Mouse (Mus musculus): ENCODE results near the gene Olfr112. TPM values are rescaled to one million over a fixed set of nuclear protein-coding genes. Genes with fewer than 3 reads are reported as not detected.
"Not testable (repeated sequence)": the region's sequence is repeated elsewhere in the genome, so short reads cannot be mapped to it uniquely, and the experiment has no call there.

Olfr112 gene
- polyA plus RNA-seq (2015; fragmentation: Nextera tagmentation; extraction: Ambion mirVana): not detected in 2 replicates

DNA sequence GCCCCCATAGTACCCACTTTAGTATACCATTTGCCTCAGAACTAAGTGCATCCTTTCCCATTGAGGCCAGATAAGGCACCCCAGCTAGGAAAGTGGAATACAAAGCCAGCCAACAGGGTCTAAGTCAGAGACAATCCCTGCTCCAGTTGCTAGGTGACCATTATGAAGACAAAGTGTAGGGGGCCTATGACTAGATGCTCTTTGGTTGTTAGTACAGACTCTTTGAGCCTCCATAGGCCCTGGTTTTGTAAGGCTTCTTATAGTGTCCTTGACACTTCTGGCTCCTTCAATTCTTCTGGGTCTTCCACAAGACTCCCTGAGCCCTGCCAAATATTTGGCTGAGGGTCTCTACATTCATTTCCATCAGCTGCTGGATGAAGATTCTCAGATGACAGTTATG, at the start of gene Olfr112:
TSS of gene Olfr112 (minus strand) at position 101 of the 400 bp plus-strand sequence.
- Histone ChIP-seq H3K9me3 (no peaks in the 10 kb centered on the region), H3K9ac (no peak within 1 kb of the TSS), H3K4me2 (no peak within 1 kb of the TSS), H3K4me3 (no peak within 1 kb of the TSS), H3K27me3 (no peaks in the 10 kb centered on the region), H3K4me1 (no peaks in the 10 kb centered on the region), H3K27ac (no peak within 1 kb of the TSS), H3K36me3 (no peaks in the 10 kb centered on the region)
- no peak for ATAC-seq (ENCODE audit: insufficient number of reproducible peaks, low FRiP score, low TSS enrichment, low read depth)

GRCm38 (mm10) chr17:37592643-37593042, 23.4 kb upstream of the Olfr112 start, which contains the start of gene Olfr114:
Gene Olfr114, minus strand, starts transcription at chr17:37592743.
- H3K4me3 ChIP-seq: no peak within 1 kb of the TSS
- no peaks in the 10 kb centered on the region for H3K4me1 ChIP-seq
- no peaks in the 10 kb centered on the region for H3K9me3 ChIP-seq
- no peaks in the 10 kb centered on the region for H3K36me3 ChIP-seq
- no peak for ATAC-seq (ENCODE audit: insufficient number of reproducible peaks, low FRiP score, low TSS enrichment, low read depth)
- no peak within 1 kb of the TSS for H3K9ac ChIP-seq
- H3K27ac ChIP-seq: no peak within 1 kb of the TSS
- no peaks in the 10 kb centered on the region for H3K27me3 ChIP-seq
- H3K4me2 ChIP-seq: no peak within 1 kb of the TSS

- no peaks in the 10 kb centered on the region for H3K27me3 ChIP-seq
- H3K9ac ChIP-seq: no peak within 1 kb of the TSS
- H3K27ac ChIP-seq: no peak within 1 kb of the TSS
- no peaks in the 10 kb centered on the region for H3K9me3 ChIP-seq
- H3K4me3 ChIP-seq: no peak within 1 kb of the TSS
- no peaks in the 10 kb centered on the region for H3K4me1 ChIP-seq
- H3K36me3 ChIP-seq: no peaks in the 10 kb centered on the region
- H3K4me2 ChIP-seq: no peak within 1 kb of the TSS
- no peak for ATAC-seq (ENCODE audit: insufficient number of reproducible peaks, low FRiP score, low TSS enrichment, low read depth)
Observed at GRCm38 (mm10) chr17:37577563-37577962, 8.3 kb upstream of the Olfr112 start, which contains the start of gene Olfr113. Gene Olfr113, minus strand, starts transcription at chr17:37577663.

DNA sequence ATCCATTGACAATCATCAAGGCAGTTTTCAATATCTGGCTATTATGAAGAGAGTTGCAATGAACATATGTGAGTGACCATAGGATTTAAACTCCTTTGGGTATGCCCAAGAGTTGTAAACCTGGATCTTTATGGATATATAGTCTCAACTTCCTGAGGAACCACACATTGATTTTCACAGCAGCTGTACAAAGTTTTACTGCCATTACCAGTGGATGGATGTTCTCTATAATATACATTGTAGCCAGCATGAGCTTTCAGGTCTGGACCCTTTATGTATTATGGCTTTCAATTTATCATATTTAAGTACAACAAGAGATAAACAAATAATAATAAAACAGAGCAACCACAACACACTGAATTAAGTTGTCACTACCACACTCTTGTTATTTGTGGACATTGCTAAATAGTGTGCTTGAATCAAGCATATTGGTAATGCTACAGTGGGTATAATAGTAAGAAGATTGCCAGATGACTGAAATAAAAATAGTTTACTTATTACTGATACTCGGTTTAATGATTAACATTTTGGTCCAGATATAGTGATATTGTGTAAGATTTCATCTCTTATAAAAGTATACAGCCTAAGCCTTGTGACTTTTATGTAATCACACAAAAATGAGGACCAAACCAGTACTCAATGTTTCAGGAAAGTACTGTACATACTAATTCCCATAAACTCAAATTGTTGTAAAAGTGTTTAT, 10.2 kb downstream of the Olfr112 start:
- Histone ChIP-seq H3K4me1 (no peaks in the 10 kb centered on the region), H3K27me3 (no peaks in the 10 kb centered on the region), H3K4me2 (no peak overlapping the region), H3K36me3 (no peaks in the 10 kb centered on the region), H3K9ac (no peak overlapping the region), H3K27ac (no peak overlapping the region), H3K9me3 (no peaks in the 10 kb centered on the region), H3K4me3 (no peak overlapping the region)
- WGBS: 58% methylated on average over 1 of the region's 1 CpGs
- ATAC-seq (ENCODE audit: insufficient number of reproducible peaks, low FRiP score, low TSS enrichment, low read depth): no peak

- WGBS: 48% methylated on average over 3 of the region's 3 CpGs
Observed at GRCm38 (mm10) chr17:37543800-37544435, 25.3 kb downstream of the Olfr112 start.

DNA sequence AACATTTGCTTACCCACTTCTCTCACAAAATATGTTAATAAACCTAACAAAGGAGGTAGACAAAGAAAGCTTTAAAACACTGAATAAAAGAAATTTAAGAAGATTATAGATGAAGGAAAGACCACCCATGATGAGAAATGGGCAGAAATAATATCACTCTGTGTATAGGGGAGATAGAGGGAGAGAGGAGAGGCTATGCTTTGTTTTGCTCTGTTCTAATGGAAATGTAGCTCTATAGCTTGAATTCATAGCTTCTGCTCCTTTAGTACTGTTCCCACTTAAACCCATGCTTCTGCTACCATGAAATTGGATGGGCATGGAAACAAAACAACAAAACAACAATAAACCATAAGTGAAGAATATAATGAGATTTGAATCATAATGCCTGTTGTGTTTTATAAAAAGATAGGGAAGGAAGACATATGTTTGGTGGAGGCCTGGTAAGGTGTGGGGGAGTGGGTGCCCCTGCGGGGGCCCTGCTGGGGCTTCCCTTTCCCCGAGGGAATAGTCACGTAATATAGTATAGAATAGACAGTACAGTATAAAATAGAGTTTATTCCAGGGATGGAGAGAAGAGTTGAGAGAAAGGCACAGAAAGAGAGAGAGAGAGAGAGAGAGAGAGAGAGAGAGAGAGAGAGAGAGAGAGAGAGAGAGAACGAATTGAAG, 27.7 kb downstream of the Olfr112 start:
- H3K4me1 ChIP-seq: no peaks in the 10 kb centered on the region
- no peaks in the 10 kb centered on the region for H3K36me3 ChIP-seq
- no peak overlapping the region for H3K27ac ChIP-seq
- WGBS: 77% methylated on average over 4 of the region's 4 CpGs
- H3K9me3 ChIP-seq: no peaks in the 10 kb centered on the region
- ATAC-seq (ENCODE audit: insufficient number of reproducible peaks, low FRiP score, low TSS enrichment, low read depth): no peak
- H3K27me3 ChIP-seq: no peaks in the 10 kb centered on the region
- no peak overlapping the region for H3K4me3 ChIP-seq
- no peak overlapping the region for H3K9ac ChIP-seq
- no peak overlapping the region for H3K4me2 ChIP-seq

More at GRCm38 (mm10) chr17:37543800-37544435, 25.3 kb downstream of the Olfr112 start:
- Histone ChIP-seq H3K27me3 (no peaks in the 10 kb centered on the region), H3K9ac (no peak overlapping the region), H3K4me1 (no peaks in the 10 kb centered on the region), H3K27ac (no peak overlapping the region), H3K4me2 (no peak overlapping the region), H3K4me3 (no peak overlapping the region), H3K9me3 (no peaks in the 10 kb centered on the region), H3K36me3 (no peaks in the 10 kb centered on the region)
- ATAC-seq (ENCODE audit: insufficient number of reproducible peaks, low FRiP score, low TSS enrichment, low read depth): no peak

DNA sequence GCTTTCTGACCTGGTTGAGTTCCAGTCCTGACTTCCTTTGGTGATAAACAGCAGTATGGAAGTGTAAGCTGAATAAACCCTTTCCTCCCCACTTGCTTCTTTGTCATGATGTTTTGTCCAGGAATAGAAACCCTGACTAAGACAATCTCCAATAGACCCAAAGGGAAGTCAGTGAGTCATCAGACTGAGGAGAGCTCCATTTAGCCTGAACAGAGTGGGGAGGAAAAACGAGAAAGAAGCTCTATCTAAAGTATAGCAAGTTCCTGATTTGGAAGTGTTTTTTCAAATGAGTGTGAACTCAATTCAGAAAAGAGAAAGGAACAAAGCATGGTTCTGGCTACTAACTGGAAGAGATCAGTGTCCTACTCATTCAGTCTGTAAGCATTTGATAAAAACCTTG, 30.8 kb downstream of the Olfr112 start:
- not testable (repeated sequence) for H3K9me3 ChIP-seq; H3K27ac ChIP-seq; H3K4me1 ChIP-seq; ATAC-seq (ENCODE audit: insufficient number of reproducible peaks, low FRiP score, low TSS enrichment, low read depth); H3K27me3 ChIP-seq; H3K9ac ChIP-seq; H3K4me3 ChIP-seq; H3K36me3 ChIP-seq; H3K4me2 ChIP-seq
- whole genome bisulfite sequencing: 52% methylated on average over 1 of the region's 1 CpGs

DNA sequence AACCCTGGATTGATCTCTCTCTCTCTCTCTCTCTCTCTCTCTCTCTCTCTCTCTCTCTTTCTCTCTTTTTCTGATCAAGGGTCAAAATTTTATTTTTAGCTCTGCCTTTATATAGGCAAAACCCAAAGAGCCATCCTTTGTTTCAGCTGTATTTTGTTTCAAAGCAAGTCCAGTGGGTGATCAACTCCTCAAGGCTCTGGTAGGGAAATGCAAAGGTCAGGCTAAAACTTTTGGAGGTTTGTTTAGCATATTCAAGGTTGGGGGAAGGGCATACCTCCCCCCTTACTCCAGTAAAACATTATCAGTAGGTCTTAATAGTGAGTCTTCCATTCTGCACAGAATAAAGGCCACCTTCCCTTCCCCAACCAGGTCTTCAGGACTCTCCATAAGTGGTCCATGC, 34.1 kb downstream of the Olfr112 start:
- no peaks in the 10 kb centered on the region for H3K27me3 ChIP-seq
- no peak overlapping the region for H3K27ac ChIP-seq
- H3K4me1 ChIP-seq: no peaks in the 10 kb centered on the region
- no peaks in the 10 kb centered on the region for H3K36me3 ChIP-seq
- H3K9me3 ChIP-seq: no peaks in the 10 kb centered on the region
- ATAC-seq (ENCODE audit: insufficient number of reproducible peaks, low FRiP score, low TSS enrichment, low read depth): no peak
- no peak overlapping the region for H3K9ac ChIP-seq
- H3K4me2 ChIP-seq: no peak overlapping the region
- no peak overlapping the region for H3K4me3 ChIP-seq

DNA sequence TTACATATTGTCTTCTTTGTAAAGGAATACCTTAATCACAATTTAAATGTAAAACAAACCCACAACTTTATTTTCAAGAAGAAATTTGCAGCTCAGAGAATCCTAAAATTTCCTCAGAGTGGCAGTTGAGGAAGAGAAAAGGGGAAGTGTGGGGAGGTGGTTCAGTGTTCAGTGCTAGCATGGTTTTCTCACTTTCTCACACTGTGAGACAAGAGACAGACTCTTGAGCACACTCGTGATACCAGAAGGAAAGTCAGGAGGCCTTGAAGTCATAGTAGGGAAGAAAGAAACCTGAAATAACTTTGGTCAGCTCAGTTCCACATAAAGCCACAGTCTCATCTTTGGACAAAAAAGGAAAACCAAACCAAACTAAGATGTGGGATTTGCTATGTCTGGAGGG, 43.8 kb downstream of the Olfr112 start:
- not testable (repeated sequence) for H3K9me3 ChIP-seq; H3K4me3 ChIP-seq; H3K4me1 ChIP-seq; H3K9ac ChIP-seq; H3K36me3 ChIP-seq; H3K27ac ChIP-seq; H3K4me2 ChIP-seq; ATAC-seq (ENCODE audit: insufficient number of reproducible peaks, low FRiP score, low TSS enrichment, low read depth); H3K27me3 ChIP-seq
- 62% methylated on average over 1 of the region's 1 CpGs for WGBS

DNA sequence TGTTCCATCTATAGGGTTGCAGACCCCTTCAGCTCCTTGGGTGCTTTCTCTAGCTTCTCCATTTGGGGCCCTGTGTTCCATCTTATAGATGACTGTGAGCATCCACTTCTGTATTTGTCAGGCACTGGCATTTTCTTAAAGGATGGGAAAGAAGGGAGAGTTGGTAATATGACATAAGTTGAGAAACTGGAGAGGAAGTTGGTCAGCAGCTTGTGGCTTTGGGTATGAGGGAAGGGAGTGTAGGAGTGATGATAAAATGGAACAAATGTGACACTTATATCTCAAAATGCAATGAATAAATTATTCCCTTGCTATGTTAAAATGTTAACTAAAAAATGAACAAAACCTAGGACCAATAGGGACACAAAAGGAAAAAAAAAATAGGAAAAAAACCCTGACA, 44.6 kb downstream of the Olfr112 start:
- ATAC-seq (ENCODE audit: insufficient number of reproducible peaks, low FRiP score, low TSS enrichment, low read depth); H3K4me2 ChIP-seq; H3K27ac ChIP-seq; H3K36me3 ChIP-seq; H3K27me3 ChIP-seq; H3K9me3 ChIP-seq; H3K4me3 ChIP-seq; H3K4me1 ChIP-seq; H3K9ac ChIP-seq: not testable (repeated sequence)
